Mouse (Mus musculus): ENCODE measurements around the gene Large1. TPM values are rescaled to one million over a fixed set of nuclear protein-coding genes. Genes with fewer than 3 reads are reported as not detected.
A peak's percentile ranks its signal among the peaks of the same experiment; 100 is the strongest.

Gene Large1
- polyA plus RNA-seq, 1 experiment from 2014 or later = 4.2 TPM

DNA sequence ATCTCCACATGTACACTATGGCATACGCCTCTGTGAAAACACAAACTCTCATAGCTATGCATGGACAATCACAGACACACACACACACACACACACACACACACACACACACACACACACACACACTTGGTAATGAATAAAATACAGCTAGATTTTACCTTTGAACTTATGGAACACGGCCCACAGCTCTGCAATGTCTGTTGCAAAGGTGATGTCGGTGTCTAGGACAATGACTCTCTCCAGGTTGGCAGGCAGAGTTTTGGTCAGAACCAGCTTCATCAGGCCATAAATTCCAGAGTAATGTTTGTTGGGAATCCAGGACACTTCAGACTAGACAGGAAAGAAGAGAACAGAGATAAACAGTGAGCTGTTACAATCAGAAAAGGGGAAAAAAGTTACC is 305.2 kb downstream of the Large1 start:
- no peak overlapping the region for H3K9ac ChIP-seq (ENCODE audit: low read depth, low read length)
- no peaks in the 10 kb centered on the region for H3K4me1 ChIP-seq (replicated peaks; ENCODE audit: insufficient read depth, low read length)
- H3K27me3 ChIP-seq (ENCODE audit: insufficient read depth, low read length) = no peaks in the 10 kb centered on the region
- no peaks in the 10 kb centered on the region for H3K36me3 ChIP-seq (ENCODE audit: insufficient read depth, low read length)
- 73% methylated on average over 3 of the region's 3 CpGs for WGBS
- H3K27ac ChIP-seq = no peak overlapping the region
- TF ChIP-seq CTCF (IDR thresholded peaks at IDR 0.05; ENCODE audit: low read depth) = no peak
- no peak for DNase-seq (ENCODE audit: low spot score)
- no peak overlapping the region for H3K4me3 ChIP-seq (replicated peaks; ENCODE audit: low read depth, low read length)
- no peak overlapping the region for H3K4me2 ChIP-seq (ENCODE audit: low read length)
- H3K9me3 ChIP-seq (replicated peaks; ENCODE audit: low read length) = no peaks in the 10 kb centered on the region
- ATAC-seq (replicated peaks; ENCODE audit: low FRiP score, low read depth) = no peak

DNA sequence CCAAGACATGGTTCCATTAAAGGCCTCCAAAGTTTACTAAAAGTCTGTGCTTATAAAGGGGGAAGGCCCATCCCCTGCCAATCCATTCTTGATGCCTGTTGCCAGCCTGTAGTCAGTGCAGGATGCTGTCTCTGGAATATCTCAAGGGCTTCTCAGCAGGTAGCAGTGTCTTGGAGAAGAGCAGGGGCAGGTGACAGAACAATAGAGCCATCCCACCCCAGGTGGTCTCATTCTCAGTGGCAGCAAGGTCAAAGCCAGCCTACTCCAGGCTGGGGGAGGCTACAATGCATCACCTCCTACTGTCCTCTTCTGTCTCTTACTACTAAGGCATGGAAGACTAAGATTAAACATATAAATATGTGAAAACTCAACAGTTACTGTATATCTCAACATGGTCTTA is 323.6 kb downstream of the Large1 start:
- H3K9ac ChIP-seq (ENCODE audit: low read depth, low read length) = no peak overlapping the region
- no peak for TF ChIP-seq CTCF (IDR thresholded peaks at IDR 0.05; ENCODE audit: low read depth)
- DNase-seq (ENCODE audit: low spot score) (no peak), ATAC-seq (replicated peaks; ENCODE audit: low FRiP score, low read depth) (no peak)
- no peaks in the 10 kb centered on the region for H3K9me3 ChIP-seq (replicated peaks; ENCODE audit: low read length)
- H3K27ac ChIP-seq = no peak overlapping the region
- H3K4me3 ChIP-seq (replicated peaks; ENCODE audit: low read depth, low read length) = no peak overlapping the region
- no peak overlapping the region for H3K4me2 ChIP-seq (ENCODE audit: low read length)
- H3K4me1 ChIP-seq (replicated peaks; ENCODE audit: insufficient read depth, low read length) = no peaks in the 10 kb centered on the region
- H3K36me3 ChIP-seq (ENCODE audit: insufficient read depth, low read length) = no peaks in the 10 kb centered on the region
- no peaks in the 10 kb centered on the region for H3K27me3 ChIP-seq (ENCODE audit: insufficient read depth, low read length)

GRCm38 (mm10) chr8:73018241-73018640 is 335.1 kb downstream of the Large1 start:
- WGBS = 91% methylated on average over 1 of the region's 1 CpGs
- no peak overlapping the region for H3K4me2 ChIP-seq (ENCODE audit: low read length)
- no peak for ATAC-seq (replicated peaks; ENCODE audit: low FRiP score, low read depth)
- H3K4me1 ChIP-seq (replicated peaks; ENCODE audit: insufficient read depth, low read length) = no peaks in the 10 kb centered on the region
- TF ChIP-seq CTCF (IDR thresholded peaks at IDR 0.05; ENCODE audit: low read depth) = no peak
- H3K36me3 ChIP-seq (ENCODE audit: insufficient read depth, low read length) = no peaks in the 10 kb centered on the region
- H3K4me3 ChIP-seq (replicated peaks; ENCODE audit: low read depth, low read length) = no peak overlapping the region
- H3K9ac ChIP-seq (ENCODE audit: low read depth, low read length) = no peak overlapping the region
- H3K27ac ChIP-seq = no peak overlapping the region
- H3K9me3 ChIP-seq (replicated peaks; ENCODE audit: low read length) = no peaks in the 10 kb centered on the region
- no peaks in the 10 kb centered on the region for H3K27me3 ChIP-seq (ENCODE audit: insufficient read depth, low read length)
- DNase-seq (ENCODE audit: low spot score) = no peak

GRCm38 (mm10) chr8:73017601-73018000 is 335.7 kb downstream of the Large1 start:
- Histone ChIP-seq H3K4me3 (replicated peaks; ENCODE audit: low read depth, low read length) (no peak overlapping the region), H3K4me1 (replicated peaks; ENCODE audit: insufficient read depth, low read length) (no peaks in the 10 kb centered on the region), H3K36me3 (ENCODE audit: insufficient read depth, low read length) (no peaks in the 10 kb centered on the region), H3K27me3 (ENCODE audit: insufficient read depth, low read length) (no peaks in the 10 kb centered on the region), H3K9me3 (replicated peaks; ENCODE audit: low read length) (no peaks in the 10 kb centered on the region), H3K9ac (ENCODE audit: low read depth, low read length) (no peak overlapping the region), H3K4me2 (ENCODE audit: low read length) (no peak overlapping the region), H3K27ac (no peak overlapping the region)
- no peak for TF ChIP-seq CTCF (IDR thresholded peaks at IDR 0.05; ENCODE audit: low read depth)
- ATAC-seq (replicated peaks; ENCODE audit: low FRiP score, low read depth) = no peak
- 96% methylated on average over 1 of the region's 1 CpGs for WGBS
- DNase-seq (ENCODE audit: low spot score) = no peak

DNA sequence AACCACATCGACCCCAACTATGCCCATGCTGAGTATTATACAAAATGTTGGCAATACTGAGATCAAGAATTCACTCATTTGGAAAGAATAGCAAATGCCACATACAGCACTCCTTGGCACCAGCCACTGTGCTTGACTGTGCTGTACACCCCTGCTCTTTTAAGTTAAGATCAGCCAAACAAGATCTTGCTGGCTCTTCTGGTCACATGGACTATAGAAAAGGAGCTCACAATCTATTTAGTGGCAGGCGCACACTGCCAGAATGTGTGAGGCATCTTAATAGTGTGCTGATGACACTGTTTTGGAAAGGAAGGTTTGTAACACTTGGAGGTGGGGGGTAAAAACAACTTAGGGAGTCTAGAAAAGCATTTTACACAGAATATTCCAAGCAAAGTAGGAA is 337.0 kb downstream of the Large1 start:
- no peak for DNase-seq (ENCODE audit: low spot score)
- H3K4me3 ChIP-seq (replicated peaks; ENCODE audit: low read depth, low read length) = no peak overlapping the region
- TF ChIP-seq CTCF (IDR thresholded peaks at IDR 0.05; ENCODE audit: low read depth) = no peak
- no peak for ATAC-seq (replicated peaks; ENCODE audit: low FRiP score, low read depth)
- H3K4me2 ChIP-seq (ENCODE audit: low read length) = no peak overlapping the region
- no peaks in the 10 kb centered on the region for H3K27me3 ChIP-seq (ENCODE audit: insufficient read depth, low read length)
- no peaks in the 10 kb centered on the region for H3K9me3 ChIP-seq (replicated peaks; ENCODE audit: low read length)
- H3K27ac ChIP-seq = no peak overlapping the region
- 97% methylated on average over 2 of the region's 2 CpGs for WGBS
- no peak overlapping the region for H3K9ac ChIP-seq (ENCODE audit: low read depth, low read length)
- H3K4me1 ChIP-seq (replicated peaks; ENCODE audit: insufficient read depth, low read length) = no peaks in the 10 kb centered on the region
- H3K36me3 ChIP-seq (ENCODE audit: insufficient read depth, low read length) = no peaks in the 10 kb centered on the region

DNA sequence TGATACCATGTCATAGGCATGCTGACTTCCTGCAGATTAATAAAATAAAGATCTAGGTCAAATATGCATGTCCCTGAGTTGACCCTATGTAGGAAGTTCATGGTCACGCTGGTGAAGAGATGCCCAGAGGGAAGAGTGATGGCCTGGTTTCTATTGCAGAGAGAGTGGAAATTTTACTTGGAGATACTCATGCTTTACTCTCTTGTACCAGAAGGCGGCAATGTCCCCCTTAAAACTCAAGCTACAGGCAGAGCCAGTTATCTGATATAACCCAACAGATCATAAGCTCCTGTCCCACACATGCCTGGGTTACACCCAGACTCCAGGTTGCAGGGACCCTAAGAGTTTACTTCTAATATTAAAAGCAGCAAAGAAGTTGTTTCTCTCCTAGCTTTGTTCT is 345.9 kb downstream of the Large1 start:
- H3K27ac ChIP-seq = no peak overlapping the region
- ATAC-seq (replicated peaks; ENCODE audit: low FRiP score, low read depth) (peak; percentile 57), DNase-seq (ENCODE audit: low spot score) (peak; percentile 72)
- no peak overlapping the region for H3K9ac ChIP-seq (ENCODE audit: low read depth, low read length)
- peak; percentile 70 for TF ChIP-seq CTCF (IDR thresholded peaks at IDR 0.05; ENCODE audit: low read depth)
- no peak overlapping the region for H3K4me3 ChIP-seq (replicated peaks; ENCODE audit: low read depth, low read length)
- no peak overlapping the region for H3K4me2 ChIP-seq (ENCODE audit: low read length)
- 37% methylated on average over 2 of the region's 2 CpGs for WGBS
- H3K9me3 ChIP-seq (replicated peaks; ENCODE audit: low read length) = no peaks in the 10 kb centered on the region
- H3K4me1 ChIP-seq (replicated peaks; ENCODE audit: insufficient read depth, low read length) = no peaks in the 10 kb centered on the region
- no peaks in the 10 kb centered on the region for H3K27me3 ChIP-seq (ENCODE audit: insufficient read depth, low read length)
- no peaks in the 10 kb centered on the region for H3K36me3 ChIP-seq (ENCODE audit: insufficient read depth, low read length)

DNA sequence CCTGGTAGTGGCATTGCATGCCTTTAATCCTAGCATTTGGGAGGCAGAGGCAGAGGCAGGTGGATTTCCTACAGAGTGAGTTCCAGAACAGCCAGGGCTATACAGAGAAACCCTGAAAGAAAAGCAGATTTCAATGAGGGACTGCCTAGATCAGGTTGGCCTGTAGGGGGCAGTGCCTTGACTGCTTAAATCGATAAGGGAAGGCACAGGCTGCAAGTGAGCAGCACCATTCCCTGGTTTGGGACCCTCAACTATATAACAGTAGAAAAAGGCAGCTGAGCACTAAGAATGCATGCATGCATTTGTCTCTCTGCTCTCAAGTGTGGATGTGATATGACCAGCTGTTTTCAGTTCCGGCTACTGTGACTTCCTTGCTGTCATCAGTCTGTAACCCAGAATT is 349.5 kb downstream of the Large1 start:
- no peak overlapping the region for H3K9ac ChIP-seq (ENCODE audit: low read depth, low read length)
- no peaks in the 10 kb centered on the region for H3K9me3 ChIP-seq (replicated peaks; ENCODE audit: low read length)
- no peak overlapping the region for H3K27ac ChIP-seq
- DNase-seq (ENCODE audit: low spot score) = peak; percentile 50
- no peak for ATAC-seq (replicated peaks; ENCODE audit: low FRiP score, low read depth)
- no peaks in the 10 kb centered on the region for H3K4me1 ChIP-seq (replicated peaks; ENCODE audit: insufficient read depth, low read length)
- H3K4me2 ChIP-seq (ENCODE audit: low read length) = no peak overlapping the region
- peak; percentile 68 for TF ChIP-seq CTCF (IDR thresholded peaks at IDR 0.05; ENCODE audit: low read depth)
- WGBS = 56% methylated on average over 2 of the region's 2 CpGs
- H3K4me3 ChIP-seq (replicated peaks; ENCODE audit: low read depth, low read length) = no peak overlapping the region
- no peaks in the 10 kb centered on the region for H3K27me3 ChIP-seq (ENCODE audit: insufficient read depth, low read length)
- no peaks in the 10 kb centered on the region for H3K36me3 ChIP-seq (ENCODE audit: insufficient read depth, low read length)
